Mouse (Mus musculus) erythroblast, embryonic 14.5 days (primary cell): ENCODE data around the gene Fgfr2. TPM values are rescaled to one million over a fixed set of nuclear protein-coding genes. Genes with fewer than 3 reads are reported as not detected.
"Not testable (repeated sequence)": the region's sequence is repeated elsewhere in the genome, so short reads cannot be mapped to it uniquely, and the experiment has no call there.

Source experiments
- H3K27me3 ChIP-seq: 2 replicates; pipeline ENCODE4 v1.6.1; 2012; ENCODE audit warnings: inconsistent platforms; ENCODE audit not compliant: control insufficient read depth
- H3K36me3 ChIP-seq: 2 replicates; pipeline ENCODE4 v1.6.1; 2012; ENCODE audit warnings: mild to moderate bottlenecking, inconsistent platforms; ENCODE audit not compliant: control insufficient read depth
- H3K4me1 ChIP-seq: 2 replicates; pipeline ENCODE4 v1.6.1; 2012; ENCODE audit warnings: inconsistent platforms; ENCODE audit not compliant: control insufficient read depth
- H3K4me3 ChIP-seq: replicated peaks from 2 replicates; pipeline ENCODE3; 2012; ENCODE audit warnings: moderate library complexity, mild to moderate bottlenecking, inconsistent platforms
- H3K9me3 ChIP-seq: 2 replicates; pipeline ENCODE4 v1.6.1; 2012; ENCODE audit warnings: low read length, inconsistent platforms, mixed read lengths; ENCODE audit not compliant: control insufficient read depth
- GATA1 ChIP-seq: IDR thresholded peaks from 2 replicates; pipeline ENCODE4 v1.6.1; 2012; ENCODE audit warnings: low read length, inconsistent platforms, mixed read lengths
- TAL1 ChIP-seq: IDR thresholded peaks from 3 replicates; pipeline ENCODE4 v1.6.1; 2012; ENCODE audit warnings: low read length, inconsistent platforms, mixed read lengths
- polyA plus RNA-seq: library from polyadenylated mRNA; stranded (reverse); fragments of >175 nt; gene quantifications from 2 replicates; pipeline ENCODE4 v1.2.3, GENCODE M21; 2012

The Fgfr2 gene
- polyA plus RNA-seq, 1 experiment = not detected

DNA sequence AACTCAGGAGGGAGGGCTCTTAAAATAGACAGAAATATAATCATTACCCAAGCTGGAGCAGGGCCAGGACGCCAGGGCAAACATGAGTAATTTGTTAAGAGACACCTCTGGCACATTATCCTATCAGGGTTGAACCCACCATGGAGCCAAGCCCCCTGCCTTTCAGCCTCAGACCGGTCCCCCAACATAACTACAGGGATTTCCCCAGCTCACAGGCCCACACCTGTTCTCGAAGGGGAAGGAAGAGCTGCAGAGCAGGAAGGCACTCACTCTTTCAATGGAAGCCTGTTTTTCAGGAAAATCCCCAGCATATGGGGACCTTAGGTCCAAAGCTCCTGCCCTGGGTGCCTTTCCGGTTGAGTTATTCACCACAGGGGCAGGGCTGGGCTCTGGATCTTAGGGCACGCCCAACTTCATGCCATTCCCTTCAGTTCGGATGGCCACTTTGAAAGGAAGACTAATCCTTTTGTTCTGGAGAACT lies 10.8 kb downstream of the Fgfr2 start:
- Histone ChIP-seq H3K27me3 (no peaks in the 10 kb centered on the region), H3K9me3 (no peaks in the 10 kb centered on the region), H3K4me1 (peaks cover 27% of the 10 kb centered on the region), H3K4me3 (no peak overlapping the region), H3K36me3 (no peaks in the 10 kb centered on the region)
- TF ChIP-seq GATA1 = no peak
- no peak for TF ChIP-seq TAL1

DNA sequence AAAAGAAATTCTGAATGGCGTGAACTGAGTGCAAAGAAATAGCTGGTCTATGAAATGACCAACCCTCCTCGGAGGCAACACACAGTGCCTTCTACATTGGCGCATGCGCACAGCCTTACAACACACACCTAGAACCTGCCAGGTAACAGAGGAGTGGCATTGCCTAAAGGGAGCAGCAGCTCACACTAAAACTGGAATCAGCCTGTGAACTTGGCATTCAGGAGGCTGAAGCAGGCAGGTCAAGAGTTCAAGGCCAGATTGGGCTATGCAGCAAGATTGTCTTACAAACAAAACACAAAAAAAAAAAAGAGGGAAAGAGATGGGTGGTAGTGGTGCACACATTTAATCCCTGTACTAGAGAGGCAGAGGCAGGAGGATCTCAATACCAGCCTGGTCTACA lies 13.7 kb downstream of the Fgfr2 start:
- no peak for TF ChIP-seq TAL1
- TF ChIP-seq GATA1 = no peak
- H3K27me3 ChIP-seq = no peaks in the 10 kb centered on the region
- H3K4me3 ChIP-seq = no peak overlapping the region
- H3K4me1 ChIP-seq = peaks cover 4% of the 10 kb centered on the region
- H3K36me3 ChIP-seq = no peaks in the 10 kb centered on the region
- H3K9me3 ChIP-seq = no peaks in the 10 kb centered on the region

DNA sequence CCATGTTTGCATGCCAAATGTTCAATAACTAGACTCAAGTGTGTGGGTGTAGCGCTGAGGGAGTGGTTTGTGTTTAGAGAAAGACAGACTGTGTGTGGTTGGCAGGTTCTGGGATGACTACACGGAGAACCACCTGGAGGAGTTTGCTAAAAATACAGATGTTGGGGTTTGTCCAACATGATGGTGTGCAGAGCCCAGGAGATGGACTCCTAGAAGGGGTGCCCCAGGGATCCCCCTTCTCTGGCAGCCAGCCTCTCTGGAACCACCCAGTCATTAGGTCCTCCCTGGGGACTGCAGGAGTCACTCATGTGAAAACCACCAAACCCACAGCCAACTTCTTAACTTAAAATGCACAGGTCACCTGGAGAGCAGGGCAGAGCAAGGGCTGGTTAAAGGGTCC lies 14.5 kb downstream of the Fgfr2 start:
- Histone ChIP-seq H3K27me3 (no peaks in the 10 kb centered on the region), H3K4me1 (no peaks in the 10 kb centered on the region; the same call in 1 of the 2 replicates), H3K9me3 (no peaks in the 10 kb centered on the region), H3K36me3 (no peaks in the 10 kb centered on the region), H3K4me3 (no peak overlapping the region)
- TF ChIP-seq TAL1 (no peak), GATA1 (no peak)

DNA sequence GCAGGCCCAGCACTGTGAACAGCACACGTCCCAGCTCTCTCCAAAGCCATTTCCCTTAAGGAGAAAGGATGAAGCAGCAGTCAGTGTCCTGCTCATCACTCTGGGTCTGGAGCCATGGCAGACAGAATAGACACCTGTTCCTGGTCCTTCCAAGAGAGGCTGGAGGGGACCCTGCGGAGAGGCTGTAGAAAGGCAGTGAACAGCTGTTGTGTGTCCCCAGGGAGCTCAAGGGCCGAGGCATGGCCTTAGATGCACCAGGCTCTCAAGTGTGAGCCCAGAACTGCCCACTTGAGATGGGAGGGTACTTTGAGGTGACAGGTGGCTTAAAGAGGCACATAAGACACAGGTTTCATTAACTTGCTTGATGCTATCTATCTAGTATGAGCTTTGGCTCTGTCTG lies 20.6 kb downstream of the Fgfr2 start:
- Histone ChIP-seq H3K36me3 (no peaks in the 10 kb centered on the region), H3K9me3 (no peaks in the 10 kb centered on the region), H3K4me3 (no peak overlapping the region), H3K4me1 (no peaks in the 10 kb centered on the region), H3K27me3 (no peaks in the 10 kb centered on the region)
- no peak for TF ChIP-seq GATA1
- TF ChIP-seq TAL1 = no peak

DNA sequence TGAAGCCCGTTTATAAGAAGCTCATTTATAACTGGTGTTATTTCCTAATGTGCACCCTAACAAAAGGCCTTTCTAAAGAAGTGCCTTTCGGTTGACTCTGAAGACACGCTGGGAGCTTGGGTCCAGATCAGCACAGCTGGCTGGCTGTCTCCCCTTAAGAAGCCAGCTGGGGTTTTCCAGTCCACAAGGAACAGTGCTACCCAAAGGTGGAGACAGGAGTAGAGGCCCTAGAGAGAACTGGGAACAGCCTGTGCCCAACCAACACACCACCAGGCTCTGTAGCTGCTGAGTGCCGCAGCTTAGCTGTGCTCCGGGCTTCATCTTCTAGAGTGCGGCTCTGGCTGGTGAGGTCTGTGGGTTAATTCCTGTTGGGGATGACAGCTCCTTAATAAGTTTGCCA lies 22.1 kb downstream of the Fgfr2 start:
- H3K9me3 ChIP-seq = no peaks in the 10 kb centered on the region
- TF ChIP-seq GATA1 (no peak), TAL1 (no peak)
- no peak overlapping the region for H3K4me3 ChIP-seq
- no peaks in the 10 kb centered on the region for H3K4me1 ChIP-seq
- no peaks in the 10 kb centered on the region for H3K27me3 ChIP-seq
- no peaks in the 10 kb centered on the region for H3K36me3 ChIP-seq

DNA sequence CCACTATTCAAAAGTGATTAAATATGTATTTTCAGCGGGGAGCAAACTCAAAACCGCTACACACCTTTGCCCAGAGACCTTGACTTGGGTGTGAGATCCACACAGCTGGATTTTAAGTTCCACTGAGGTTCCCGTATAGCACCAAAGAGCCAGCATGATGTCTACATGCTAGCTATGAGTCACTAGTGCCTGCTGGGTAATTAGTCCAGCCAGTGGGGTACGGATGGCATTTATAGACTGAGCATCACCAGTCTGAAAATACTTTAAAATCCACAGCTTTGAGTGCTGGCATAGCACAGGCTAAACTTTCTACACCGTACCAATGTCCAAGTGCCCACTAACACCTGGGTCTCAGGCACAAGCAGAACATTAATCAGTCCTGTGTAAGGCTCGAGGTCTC lies 23.0 kb downstream of the Fgfr2 start:
- no peak for TF ChIP-seq GATA1
- no peak for TF ChIP-seq TAL1
- Histone ChIP-seq H3K4me3 (no peak overlapping the region), H3K9me3 (no peaks in the 10 kb centered on the region), H3K27me3 (no peaks in the 10 kb centered on the region), H3K36me3 (no peaks in the 10 kb centered on the region), H3K4me1 (no peaks in the 10 kb centered on the region)

DNA sequence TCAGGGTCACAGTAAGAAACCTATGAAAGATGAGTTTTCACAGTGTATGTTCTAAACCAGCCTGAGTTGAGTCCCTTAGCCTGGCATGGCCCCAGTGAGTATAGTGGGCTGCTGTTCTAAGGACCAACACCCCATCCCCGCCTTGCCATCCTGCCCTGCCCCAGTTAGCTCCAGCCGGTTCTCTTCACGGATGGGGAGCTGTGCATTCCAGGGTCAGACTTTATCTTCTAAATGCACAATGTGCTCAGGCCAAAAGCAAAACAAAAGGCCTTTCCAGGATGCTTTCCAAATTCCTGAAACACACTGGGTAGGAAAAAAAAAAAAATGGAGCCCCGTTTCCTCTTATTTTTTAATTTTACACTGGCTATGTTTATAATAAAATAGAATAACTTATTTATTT lies 23.9 kb downstream of the Fgfr2 start:
- Histone ChIP-seq H3K27me3 (no peaks in the 10 kb centered on the region), H3K9me3 (no peaks in the 10 kb centered on the region), H3K4me3 (no peak overlapping the region), H3K36me3 (no peaks in the 10 kb centered on the region), H3K4me1 (no peaks in the 10 kb centered on the region)
- TF ChIP-seq TAL1 = no peak
- TF ChIP-seq GATA1 = no peak

DNA sequence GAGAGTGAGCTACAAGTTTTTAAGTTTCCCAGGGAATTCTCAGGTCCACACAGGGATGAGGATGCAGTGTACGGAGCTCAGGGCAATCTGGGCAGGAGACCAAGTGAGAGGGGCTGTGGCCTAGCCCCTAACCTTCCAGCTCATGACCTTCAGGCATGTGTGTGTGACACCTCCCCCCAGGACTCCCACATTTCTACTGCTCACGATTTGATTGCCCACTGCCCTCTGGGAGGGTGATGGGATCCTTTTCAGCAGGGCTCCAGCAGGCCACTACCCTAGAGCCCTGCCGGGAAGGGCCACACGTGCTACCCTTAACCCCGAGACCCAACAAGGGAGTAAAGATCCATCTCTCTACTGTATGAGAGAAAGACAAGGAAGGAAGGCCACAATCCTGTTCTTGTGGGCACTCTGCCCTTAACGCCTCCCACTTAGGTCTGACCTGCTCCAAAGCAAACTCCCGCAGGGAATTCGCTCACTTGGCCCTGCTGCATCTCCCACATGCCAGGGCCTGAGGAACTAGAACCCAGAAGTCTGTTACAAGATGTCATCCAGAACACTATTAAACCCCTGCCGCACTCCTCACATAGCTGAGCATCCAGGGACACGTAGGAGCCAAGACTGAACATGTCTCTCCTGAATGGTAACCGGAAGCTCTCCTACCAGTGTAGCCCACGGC lies 24.9 kb downstream of the Fgfr2 start:
- no peak for TF ChIP-seq GATA1
- no peak for TF ChIP-seq TAL1
- Histone ChIP-seq H3K36me3 (no peaks in the 10 kb centered on the region), H3K4me3 (no peak overlapping the region), H3K9me3 (no peaks in the 10 kb centered on the region), H3K27me3 (no peaks in the 10 kb centered on the region), H3K4me1 (no peaks in the 10 kb centered on the region)

DNA sequence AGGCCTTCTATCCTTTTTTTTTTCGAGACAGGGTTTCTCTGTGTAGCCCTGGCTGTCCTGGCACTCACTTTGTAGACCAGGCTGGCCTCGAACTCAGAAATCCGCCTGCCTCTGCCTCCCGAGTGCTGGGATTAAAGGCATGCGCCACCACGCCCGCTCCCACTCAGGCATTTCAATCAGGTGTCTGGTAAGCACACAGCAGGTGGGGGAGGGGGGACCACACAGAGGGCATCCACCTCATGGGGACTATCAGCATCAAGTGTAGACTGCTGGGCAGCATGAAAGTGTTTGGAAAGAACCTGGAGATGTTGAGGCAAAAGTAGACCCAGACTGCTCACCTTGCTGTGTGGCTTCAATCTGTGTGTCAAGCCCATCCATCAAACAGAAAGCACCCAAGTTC lies 27.5 kb downstream of the Fgfr2 start:
- H3K4me1 ChIP-seq, H3K9me3 ChIP-seq, H3K36me3 ChIP-seq, H3K27me3 ChIP-seq, H3K4me3 ChIP-seq: not testable (repeated sequence)

DNA sequence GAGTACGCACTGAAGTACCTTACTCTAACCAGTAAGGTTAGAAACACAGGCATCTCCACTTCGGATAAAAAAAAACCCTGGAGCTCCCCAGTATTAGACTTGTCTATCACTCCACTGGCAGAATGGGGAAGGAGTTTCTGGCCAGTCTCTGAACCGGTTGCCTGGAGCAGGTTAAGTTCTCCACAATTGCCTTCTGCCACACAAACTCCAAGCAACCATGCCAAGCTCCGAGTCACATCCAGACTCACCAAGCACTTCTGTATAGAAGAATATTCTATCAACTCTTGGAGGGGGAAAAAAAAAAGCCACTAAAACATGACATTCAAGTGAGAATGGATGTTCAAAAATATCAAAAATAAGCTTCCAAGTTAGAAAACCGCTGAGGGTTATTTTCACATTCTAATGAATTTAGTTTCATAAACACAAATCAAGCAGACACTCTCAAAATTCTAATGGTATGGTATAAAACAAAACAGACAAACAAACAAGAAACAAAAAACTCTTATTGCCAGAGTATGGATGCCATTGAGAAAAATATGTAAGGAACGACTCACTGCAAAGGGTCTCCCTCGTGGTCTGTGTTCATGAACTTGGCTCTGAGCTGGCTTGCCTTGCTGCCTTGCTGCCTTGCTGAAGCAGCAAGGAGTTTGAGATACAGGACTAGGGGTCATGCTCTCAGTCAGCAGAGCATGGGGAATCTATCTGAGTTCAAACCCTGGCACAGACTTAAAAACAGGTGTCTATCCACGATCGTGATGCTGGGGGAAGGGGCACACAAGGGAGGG lies 28.2 kb downstream of the Fgfr2 start:
- peaks cover 2% of the 10 kb centered on the region for H3K4me1 ChIP-seq
- no peak for TF ChIP-seq GATA1
- no peak for TF ChIP-seq TAL1

More for the DNA sequence above, 28.2 kb downstream of the Fgfr2 start:
- H3K27me3 ChIP-seq = no peaks in the 10 kb centered on the region
- no peaks in the 10 kb centered on the region for H3K9me3 ChIP-seq
- no peak overlapping the region for H3K4me3 ChIP-seq
- H3K36me3 ChIP-seq = no peaks in the 10 kb centered on the region
